Mouse (Mus musculus): ENCODE measurements around the gene Msi2. TPM values are rescaled to one million over a fixed set of nuclear protein-coding genes. Genes with fewer than 3 reads are reported as not detected.

Msi2 gene
- total RNA-seq, 1 experiment from 2014 or later = 97.9 TPM

DNA sequence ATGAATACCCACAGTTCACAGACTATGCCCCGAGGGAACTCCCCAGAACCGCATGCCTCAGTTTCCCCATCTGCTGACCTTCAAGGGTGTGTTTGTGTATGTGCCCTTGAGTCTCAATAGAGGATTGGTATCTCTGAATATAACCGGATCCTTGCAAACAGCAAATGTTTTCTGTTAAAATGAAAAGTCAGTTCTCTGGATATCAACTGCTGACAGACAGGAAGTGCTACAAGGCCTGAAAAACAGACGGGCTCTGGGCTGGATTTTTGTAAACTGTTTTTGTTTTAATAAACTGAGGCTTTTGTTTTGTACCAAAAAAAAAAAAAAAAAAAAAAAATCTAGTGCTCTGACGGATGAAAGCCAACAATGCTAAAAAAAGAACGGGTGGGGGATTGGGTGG, 95.8 kb downstream of the Msi2 start:
- ATAC-seq (ENCODE audit: extremely low read depth, insufficient number of reproducible peaks, low FRiP score, poor library complexity, severe bottlenecking) = no peak

DNA sequence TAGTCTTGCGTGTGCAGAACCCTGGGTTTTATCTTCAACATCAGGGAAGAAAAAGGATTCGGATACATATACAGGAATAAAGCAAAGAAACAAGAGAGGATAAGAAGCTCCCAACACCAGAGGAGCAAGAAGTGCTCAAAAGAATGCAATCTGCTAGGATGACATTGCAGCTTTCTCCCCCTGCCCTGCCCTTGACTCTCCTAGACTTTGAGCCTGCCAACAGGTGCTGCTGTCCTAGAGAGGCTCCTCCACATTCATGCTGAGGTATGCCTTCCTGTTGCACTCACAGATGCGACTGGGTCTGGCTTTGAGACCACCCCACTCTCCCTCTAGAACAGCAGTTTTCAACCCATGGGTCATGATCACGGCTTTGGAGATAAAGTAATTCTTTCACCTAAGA, 96.5 kb downstream of the Msi2 start:
- ATAC-seq (ENCODE audit: extremely low read depth, insufficient number of reproducible peaks, low FRiP score, poor library complexity, severe bottlenecking) = no peak

DNA sequence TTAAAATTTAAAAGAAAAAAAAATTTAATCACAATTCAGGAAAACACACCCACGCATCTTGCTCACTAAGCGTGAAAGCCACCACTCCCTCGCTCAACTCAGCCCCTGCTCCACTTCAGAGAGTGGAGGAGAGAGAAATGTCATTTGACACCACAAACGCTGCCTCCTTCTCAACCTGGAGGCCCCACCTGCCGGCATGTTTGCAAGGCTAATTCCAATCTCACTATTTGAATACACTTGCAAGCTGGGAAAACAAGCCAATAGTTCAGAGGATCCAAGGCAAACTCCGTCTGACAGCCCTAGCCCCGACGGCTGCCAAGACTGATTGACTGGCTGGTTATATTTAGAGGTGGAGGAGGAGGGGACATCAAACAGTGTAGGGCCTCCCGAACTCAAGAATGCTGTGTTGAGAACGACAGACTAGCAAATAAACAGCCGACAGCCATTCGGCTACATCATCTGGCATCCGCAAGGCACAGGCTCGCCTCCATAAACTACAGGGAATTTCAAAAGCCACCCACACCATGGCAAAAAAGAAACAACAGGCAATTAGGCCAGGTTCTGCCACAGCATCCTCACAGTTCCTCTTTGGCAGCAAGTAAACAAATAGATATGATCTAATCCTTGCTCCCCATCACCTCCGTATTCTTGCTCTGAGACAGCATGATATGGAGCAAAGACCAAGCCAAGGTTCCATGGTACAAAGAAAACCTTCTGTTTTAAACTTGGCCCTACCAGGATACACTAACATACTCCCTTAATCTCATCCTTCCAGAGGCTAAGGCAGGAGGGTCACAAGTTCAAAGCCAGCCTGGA, 97.9 kb downstream of the Msi2 start:
- 0 out of 2 replicates have a peak, but pooled peaks have one; percentile 8 for ATAC-seq (ENCODE audit: extremely low read depth, insufficient number of reproducible peaks, low FRiP score, poor library complexity, severe bottlenecking)

DNA sequence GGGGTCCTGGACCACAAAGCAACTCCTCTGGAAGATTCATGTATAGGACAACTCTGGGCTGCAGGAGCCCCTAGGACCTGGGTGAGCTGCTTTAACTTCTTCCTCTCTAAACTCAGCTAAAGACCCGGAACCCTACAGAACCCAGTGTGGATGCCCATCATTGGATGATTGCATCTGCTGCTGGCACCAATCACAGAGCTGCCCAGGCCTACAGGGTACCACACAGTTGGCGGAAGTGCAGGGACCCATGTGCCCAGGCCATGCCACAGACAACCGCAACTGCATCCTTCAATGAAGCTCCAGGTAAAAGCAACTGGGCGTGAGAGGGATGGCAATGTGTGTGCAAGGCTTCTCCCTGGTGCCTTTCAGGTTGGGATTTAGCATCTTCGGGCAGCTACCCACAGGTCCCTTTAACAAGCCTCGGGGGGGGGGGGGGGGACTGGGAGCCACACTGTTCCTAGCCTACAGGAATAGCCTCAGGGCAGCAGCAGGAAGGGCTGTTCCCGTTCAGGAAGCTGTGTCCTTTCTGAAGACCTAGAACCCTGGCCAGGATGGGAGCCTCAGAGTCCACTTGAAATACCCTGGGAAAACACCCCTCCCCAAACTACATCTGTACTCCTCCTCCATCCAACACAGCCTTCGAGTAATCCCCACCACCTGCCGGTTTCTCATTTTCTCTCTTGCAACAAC, 98.7 kb downstream of the Msi2 start:
- ATAC-seq (ENCODE audit: extremely low read depth, insufficient number of reproducible peaks, low FRiP score, poor library complexity, severe bottlenecking) = peak; percentile 62

DNA sequence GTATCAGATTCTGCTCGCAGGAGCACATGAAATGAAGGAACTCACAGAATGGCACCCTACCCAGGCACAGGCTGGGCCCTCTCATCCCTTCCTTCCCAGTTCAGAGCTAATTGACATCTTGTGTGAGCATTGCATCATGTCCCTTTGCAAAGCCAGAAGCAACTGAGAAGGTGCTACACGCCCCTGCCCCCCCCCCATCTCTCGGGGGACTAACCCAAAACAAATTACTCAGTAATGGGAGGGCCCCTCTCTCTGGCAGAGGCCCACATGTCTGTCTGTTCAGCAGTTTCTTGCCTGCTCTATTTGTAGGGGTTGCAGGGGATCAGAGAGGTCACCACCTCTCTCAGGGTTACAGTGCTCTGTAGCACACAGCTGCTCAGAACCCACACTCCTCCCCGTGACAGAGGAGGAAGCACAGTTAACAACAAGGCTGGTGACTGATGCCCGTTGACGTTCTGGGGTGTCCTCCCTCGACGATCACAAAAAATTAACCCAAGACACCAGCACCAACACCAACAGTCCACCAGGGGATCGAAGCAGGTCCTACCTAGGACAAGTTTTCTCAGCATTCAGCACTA, 99.5 kb downstream of the Msi2 start:
- ATAC-seq (ENCODE audit: extremely low read depth, insufficient number of reproducible peaks, low FRiP score, poor library complexity, severe bottlenecking) = peak; percentile 84

DNA sequence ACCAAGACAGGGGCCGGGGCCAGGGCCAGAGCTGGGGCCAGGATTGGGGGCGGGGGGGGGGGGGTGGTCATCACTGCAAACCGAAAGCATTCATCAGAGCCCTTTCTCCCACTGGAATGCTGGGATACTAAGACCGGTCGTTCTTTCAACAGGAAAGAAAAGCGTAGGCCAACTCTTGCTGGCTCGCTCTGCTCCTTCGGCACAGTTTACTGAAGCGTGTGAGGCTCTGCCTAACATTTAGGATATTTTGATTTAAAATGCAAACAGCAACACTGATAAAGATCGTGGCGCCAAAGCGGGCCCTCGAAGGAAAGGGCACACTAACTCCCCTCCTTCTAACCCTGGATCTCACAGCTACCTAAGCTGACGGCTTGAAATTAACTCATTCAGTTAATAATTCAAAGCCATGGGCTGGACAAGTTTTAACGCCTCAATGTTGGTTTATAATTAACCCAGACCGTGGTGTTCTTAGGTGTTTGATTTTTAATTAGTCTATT, 100.3 kb downstream of the Msi2 start:
- no peak for ATAC-seq (ENCODE audit: extremely low read depth, insufficient number of reproducible peaks, low FRiP score, poor library complexity, severe bottlenecking)

DNA sequence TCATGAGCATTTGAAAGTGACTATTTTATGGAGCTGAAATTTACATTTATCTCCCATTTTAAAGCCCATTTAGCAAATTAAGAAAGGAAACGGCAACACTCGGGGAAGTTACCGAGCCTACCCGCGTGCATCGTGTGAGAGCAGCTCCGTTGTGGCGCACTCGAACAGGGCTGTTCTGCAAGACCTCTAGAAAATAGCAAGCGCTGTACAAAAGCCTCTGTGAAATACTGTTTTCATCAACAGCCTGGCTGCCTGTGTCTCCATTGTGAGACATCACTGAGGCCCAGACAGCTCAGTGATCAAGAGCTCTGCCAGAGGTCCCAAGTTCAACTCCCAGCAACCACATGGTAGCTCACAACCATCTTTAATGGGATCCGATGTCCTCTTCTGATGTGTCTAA, 100.9 kb downstream of the Msi2 start:
- no peak for ATAC-seq (ENCODE audit: extremely low read depth, insufficient number of reproducible peaks, low FRiP score, poor library complexity, severe bottlenecking)

DNA sequence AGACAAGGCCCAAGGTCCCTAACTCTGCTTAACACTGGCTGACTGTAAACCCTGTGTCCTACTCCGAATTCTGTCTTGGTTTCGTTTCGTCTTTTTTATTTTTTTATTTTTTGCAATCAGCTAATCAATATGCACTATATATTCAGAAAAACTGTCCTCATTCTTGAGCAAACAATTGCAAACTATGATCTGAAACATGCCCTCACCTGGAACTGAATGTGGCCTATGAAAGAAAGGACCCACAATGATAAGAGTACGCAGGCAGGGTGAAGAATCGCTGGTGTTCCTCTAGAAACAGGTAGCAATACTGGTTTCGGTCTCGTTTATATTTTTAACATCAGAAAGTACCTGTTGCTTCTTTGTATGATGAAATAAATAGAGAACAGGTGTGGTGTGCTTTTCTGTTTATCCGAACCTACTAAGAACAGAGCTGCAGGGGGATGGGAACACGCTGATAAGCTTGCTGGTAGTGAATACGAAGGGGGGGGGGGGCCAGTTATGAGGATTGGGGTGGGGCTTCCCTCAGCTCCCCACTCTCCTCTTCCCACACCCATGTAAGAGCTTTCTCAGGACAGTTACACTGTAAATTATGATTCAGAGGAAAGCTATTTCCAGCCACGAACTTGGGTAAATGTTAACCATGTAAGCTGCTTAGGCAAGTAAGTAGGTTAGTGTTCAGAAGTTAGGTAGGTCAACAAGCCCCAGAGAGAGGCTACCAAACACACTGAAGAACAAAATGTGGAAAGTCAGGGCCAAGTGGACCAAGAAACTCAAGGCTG, 103.6 kb downstream of the Msi2 start:
- ATAC-seq (ENCODE audit: extremely low read depth, insufficient number of reproducible peaks, low FRiP score, poor library complexity, severe bottlenecking) = peak; percentile 13; the same call in 1 of the 2 replicates

DNA sequence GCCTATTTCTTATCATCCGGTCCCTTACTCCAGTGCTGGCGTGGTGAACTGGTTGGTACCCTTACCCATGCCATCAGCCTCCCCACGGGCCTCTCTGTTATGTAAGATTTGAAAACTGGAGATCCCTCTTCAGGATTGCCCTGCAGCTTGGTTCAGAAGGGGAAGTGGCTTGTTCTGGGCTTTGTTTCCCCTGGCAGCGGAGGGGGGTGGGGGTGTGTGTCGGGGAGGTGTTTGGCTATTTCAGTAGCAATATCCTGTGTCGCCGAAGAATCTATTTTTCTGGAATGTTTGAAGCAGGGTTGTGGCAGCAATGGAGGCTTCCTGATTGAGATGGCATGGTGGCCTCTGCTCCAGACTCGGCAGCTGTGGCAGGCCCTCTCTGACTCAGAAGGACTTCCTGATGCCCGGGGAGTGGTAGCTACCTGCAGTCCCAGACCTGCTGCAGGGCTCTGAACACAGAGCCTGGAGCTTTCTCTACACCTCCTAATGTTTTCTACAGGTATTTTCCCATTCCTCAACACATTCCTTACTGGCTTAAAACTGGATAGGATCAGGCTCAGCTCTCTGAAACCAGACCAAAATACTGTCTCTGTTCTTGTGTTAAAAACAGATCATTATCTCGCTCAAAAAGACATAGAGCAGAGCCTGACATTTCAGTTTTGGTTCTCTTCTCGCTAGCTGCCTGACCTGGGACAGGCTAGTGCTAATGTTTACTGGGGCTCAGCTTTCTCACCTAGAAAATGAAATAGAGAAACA, 104.4 kb downstream of the Msi2 start:
- ATAC-seq (ENCODE audit: extremely low read depth, insufficient number of reproducible peaks, low FRiP score, poor library complexity, severe bottlenecking) = peak; percentile 35

DNA sequence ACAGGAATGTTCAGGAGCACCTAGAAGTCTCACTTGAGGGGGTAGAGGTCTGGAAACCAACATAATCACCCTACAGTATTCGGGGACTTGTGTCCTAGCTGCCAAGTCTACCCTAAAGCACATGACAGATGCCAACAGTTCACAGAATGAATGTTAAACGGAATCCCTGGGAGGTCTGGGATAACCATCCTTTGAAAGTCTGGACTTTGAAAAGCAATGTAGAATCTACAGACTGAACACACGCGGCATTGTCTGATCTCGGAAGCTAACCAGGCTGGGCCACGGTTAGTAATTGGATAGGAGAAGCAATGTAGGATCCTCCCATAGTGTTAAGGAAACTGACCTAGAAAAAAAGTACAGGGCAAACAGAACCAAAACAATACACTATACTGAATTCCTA, 105.3 kb downstream of the Msi2 start:
- ATAC-seq (ENCODE audit: extremely low read depth, insufficient number of reproducible peaks, low FRiP score, poor library complexity, severe bottlenecking) = no peak

DNA sequence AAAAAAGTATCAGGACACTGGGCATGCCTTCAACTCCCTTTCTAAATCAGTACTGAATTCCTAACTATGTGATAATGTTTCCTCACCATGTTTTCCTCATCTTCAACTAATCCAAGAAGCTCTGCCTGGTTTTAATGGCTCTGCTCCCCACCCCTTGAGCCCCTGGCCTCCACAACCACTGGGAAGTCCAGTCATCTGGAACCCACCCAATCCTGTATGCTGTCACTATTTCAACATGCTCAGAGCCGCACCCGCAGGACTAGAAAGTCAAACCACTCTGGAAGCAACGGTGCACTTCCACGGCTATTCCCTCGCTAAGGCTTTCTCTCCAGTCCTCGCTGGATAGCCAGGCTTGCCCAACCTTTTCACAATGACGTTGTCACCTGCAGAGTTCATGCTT, 106.2 kb downstream of the Msi2 start:
- ATAC-seq (ENCODE audit: extremely low read depth, insufficient number of reproducible peaks, low FRiP score, poor library complexity, severe bottlenecking) = no peak

DNA sequence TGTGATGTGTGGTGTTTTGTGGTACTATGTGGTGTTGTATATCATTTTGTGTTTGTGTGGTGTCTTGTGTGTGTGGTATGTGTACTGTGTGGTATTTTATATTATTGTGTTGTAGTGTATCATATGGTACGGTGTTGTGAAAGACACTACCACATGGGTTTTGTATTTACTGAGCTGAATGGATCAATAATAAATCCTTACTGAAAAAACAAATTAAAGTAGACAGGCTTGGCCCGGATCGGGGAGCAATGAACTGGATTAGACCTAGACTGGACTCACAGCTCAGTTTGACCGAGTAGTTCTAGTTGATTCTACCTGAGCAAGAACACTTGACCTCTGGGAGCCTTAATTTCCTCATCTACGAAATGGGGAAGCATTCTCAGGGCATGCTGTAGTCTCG, 107.5 kb downstream of the Msi2 start:
- ATAC-seq (ENCODE audit: extremely low read depth, insufficient number of reproducible peaks, low FRiP score, poor library complexity, severe bottlenecking) = no peak

DNA sequence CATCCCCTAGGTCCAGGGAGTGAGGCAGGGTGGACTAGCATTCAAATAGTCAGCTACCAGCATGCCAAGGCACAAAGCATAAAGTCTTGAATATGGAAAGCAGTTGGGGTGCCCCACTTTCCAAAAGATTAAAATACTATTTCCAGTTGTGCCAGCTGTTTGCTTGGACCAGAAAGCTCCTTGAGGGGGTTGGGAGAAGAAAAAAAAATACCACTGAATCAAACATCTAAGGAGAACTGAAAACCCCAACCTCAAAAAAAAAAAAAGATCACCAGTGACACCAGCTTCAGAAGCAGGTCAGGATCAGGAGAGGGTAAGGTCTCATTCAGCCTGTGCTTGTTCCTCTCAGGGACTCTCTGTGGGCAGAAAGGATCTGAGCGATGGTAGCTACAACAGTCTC, 108.2 kb downstream of the Msi2 start:
- ATAC-seq (ENCODE audit: extremely low read depth, insufficient number of reproducible peaks, low FRiP score, poor library complexity, severe bottlenecking) = no peak

DNA sequence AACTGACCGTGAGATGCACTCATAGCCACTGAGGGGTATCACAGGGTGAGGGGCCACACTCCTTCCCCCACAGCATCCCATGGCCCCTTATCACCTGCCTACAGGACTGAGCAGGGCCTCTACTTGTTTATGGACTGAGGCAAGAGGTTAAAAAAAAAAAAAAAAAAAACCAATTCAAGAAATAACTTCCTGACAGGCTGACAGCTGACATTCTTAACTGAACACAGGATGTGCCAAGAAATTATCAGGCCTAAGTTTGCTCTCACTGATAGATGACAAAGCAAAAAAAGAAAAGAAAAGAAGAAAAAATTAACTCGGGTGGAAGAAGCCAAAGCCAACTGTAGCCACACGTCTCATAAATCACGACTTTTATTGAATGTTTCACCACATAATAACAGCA, 109.7 kb downstream of the Msi2 start:
- ATAC-seq (ENCODE audit: extremely low read depth, insufficient number of reproducible peaks, low FRiP score, poor library complexity, severe bottlenecking) = no peak

DNA sequence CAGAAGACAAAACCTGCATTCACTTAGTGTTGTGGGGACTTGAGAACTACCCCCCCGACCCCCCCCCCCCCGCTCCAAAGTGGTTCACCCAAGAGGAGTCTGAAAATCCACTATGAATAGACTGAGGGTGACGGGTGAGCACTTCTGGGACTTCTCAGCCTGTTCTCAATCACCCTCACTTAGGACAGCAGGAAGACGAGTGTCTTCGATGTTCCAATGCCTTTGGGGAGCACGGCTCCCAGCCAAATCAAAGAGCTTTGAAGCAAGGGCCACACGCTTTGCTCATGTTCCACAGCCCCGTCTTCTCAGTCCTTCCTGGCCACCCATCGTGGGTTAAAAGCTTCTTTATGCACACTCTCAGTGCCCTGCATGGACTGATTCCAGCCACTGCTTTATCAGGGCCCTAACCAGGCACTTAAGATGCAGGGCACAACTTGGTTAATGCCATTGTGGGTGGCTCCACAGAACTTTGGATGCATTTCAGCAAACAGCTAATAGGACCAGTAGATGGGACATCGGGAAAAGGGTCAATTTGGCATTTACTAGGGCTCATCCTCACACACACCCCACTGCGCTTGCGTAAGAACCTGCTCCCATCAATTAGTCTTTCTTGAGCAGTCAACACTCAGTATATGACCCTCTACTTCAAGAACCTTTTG, 110.5 kb downstream of the Msi2 start:
- ATAC-seq (ENCODE audit: extremely low read depth, insufficient number of reproducible peaks, low FRiP score, poor library complexity, severe bottlenecking) = no peak

DNA sequence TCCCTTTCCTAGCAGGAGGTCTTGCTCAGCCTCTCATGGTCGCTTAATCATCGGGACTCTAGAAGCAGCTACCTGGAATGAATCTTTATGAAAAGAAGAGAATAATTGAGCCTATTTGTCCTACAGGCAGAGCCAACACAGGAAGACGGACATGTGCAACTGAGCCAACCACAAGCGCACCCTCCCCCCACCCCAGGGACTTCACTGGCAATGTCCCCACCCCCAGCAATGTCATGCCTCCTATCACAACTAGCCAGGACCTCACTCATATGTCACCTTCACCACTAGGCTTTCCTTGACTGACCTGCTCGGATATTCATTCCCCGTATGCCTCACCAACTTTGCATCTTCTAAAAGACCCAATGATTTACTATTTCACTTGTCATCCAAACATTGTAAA, 112.5 kb downstream of the Msi2 start:
- no peak for ATAC-seq (ENCODE audit: extremely low read depth, insufficient number of reproducible peaks, low FRiP score, poor library complexity, severe bottlenecking)

DNA sequence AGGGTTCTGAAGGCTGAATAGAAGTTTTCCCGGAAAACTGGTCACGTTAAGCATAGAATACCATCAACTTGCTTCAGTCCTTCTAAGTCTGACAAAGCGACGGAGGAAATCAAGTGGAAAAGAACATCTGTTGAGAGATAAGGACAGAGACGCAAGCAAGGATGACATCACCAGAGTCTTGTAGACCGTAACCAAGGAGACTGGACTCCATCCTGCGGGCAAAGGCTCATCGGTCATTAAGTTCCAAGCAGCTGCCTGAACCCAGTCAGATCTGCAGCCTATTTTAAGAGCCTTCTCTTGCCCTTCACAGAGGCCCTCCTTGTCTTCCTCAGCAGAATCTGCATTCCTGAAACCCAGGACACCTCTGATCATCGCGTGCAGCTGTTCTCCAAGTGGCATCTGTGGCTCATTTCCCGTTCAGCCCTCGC, 113.2 kb downstream of the Msi2 start:
- ATAC-seq (ENCODE audit: extremely low read depth, insufficient number of reproducible peaks, low FRiP score, poor library complexity, severe bottlenecking) = no peak

DNA sequence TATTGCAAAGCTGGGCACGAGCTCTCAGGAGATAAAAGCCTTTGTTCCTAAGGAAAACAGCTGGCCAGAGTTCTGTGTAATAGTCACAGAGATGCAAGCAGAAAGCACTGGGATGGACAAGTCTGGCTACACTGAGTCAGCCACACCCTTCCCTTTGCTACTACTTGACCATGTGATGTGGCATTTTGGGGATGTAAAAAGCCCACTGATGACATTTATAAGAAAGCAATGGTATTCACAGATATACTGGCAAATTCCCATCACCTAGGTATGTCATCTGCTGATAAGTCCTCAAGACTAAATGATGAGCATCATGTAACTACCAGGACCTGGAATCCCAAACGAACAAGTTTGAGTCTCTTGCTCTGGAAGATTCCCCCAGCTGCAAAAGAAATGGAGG, 113.7 kb downstream of the Msi2 start:
- ATAC-seq (ENCODE audit: extremely low read depth, insufficient number of reproducible peaks, low FRiP score, poor library complexity, severe bottlenecking) = no peak

Data from neutrophil, adult 5-6 weeks (primary cell).